Mouse (Mus musculus): ENCODE measurements at regions not wholly inside any gene's neighbourhood (a gene's known extent, or its start where the extent isn't known, plus 50 kb on each side); places are given as distances from the start of the nearest gene placed in this dataset.

DNA sequence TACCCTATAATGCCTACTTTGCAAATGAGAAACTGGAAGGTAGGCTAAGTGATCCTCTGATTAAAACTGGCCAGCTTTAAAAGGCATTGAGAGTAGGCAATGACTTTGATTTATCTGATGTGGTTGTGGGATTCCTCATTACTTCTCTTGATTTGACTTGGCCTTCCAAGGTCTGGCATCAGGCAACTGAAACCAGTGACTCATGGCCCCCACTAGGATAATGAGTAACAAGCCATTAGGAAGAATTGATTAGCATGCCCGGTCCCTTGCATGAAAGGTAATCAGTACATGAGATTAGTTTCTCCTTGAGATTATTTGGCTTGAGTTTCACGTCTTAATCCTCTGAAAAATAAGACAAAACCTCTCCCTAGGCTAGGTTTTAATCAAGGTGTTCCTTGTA, 56.8 kb upstream of the Magi1 start:
- DNase-seq (ENCODE audit: low read depth, low spot score) = no peak

GRCm38 (mm10) chr6:94336168-94336567, 52.5 kb upstream of the Magi1 start:
- no peak for DNase-seq (ENCODE audit: low read depth, low spot score)
